Mouse (Mus musculus) c-Kit-negative CD71-positive TER-119-positive erythroid progenitor cells, embryonic 14.5 days (primary cell): Measurements from ENCODE around the gene Rabggta.

Experiments used
- DNase-seq: peaks from one replicate; pipeline ENCODE4 v3.0.0-alpha.2; 2013; ENCODE audit warnings: low read depth, low spot score

Rabggta gene

DNA sequence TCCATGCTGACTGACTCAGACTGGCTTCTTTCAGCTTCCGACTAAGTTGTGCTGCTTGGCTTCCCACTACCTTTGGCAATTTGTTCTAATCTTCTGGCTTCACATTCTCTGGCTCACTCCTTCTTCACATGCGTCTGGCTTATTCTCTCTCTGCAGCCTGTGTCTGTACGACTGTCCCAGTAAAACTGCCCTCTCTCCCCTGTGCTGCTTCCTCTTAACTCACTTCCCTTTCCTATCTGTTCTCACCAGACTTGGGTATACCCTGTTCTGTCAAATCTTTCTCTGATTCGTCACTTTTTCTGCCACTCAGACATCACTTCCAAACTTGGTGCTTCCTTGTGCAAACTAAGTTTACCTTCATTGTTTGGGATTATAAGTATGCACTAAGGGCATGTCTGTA, 24.8 kb downstream of the Rabggta start:
- DNase-seq, result no peak

DNA sequence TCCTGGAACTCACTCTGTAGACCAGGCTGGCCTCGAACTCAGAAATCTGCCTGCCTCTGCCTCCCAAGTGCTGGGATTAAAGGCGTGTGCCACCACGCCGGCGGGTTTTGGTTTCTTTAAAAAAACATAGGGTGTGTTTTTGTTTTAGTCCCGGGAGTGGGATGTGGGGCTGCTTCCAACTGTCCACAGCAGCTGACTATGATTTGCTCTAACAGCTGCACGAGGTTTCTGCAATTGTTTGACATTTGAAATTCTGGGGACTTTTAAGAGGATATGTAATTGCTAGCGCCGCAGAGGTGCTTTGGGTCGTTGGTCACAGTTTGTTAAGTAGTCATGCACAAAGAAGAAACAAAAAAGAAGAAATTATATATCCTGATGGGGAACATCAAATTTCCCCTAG, 32.6 kb downstream of the Rabggta start:
- DNase-seq, result no peak

DNA sequence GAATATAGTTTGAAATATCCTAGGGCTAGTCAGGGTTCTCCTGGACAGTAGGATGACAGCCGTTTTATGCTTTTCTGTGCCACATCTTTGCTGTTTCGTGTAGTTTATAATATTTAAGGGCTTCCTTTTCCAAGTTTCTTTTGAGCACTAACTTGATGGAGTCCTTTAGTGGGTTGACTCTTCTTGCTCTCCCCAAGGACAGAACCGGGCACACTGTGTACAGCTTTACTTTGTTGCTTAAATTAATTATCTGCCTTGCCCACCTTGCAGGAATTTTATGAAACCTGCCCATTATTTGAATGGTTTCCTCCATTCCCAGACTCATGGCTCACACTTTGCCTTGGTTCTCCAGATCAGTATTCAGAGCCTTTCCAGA, 40.0 kb downstream of the Rabggta start:
- DNase-seq, result no peak

DNA sequence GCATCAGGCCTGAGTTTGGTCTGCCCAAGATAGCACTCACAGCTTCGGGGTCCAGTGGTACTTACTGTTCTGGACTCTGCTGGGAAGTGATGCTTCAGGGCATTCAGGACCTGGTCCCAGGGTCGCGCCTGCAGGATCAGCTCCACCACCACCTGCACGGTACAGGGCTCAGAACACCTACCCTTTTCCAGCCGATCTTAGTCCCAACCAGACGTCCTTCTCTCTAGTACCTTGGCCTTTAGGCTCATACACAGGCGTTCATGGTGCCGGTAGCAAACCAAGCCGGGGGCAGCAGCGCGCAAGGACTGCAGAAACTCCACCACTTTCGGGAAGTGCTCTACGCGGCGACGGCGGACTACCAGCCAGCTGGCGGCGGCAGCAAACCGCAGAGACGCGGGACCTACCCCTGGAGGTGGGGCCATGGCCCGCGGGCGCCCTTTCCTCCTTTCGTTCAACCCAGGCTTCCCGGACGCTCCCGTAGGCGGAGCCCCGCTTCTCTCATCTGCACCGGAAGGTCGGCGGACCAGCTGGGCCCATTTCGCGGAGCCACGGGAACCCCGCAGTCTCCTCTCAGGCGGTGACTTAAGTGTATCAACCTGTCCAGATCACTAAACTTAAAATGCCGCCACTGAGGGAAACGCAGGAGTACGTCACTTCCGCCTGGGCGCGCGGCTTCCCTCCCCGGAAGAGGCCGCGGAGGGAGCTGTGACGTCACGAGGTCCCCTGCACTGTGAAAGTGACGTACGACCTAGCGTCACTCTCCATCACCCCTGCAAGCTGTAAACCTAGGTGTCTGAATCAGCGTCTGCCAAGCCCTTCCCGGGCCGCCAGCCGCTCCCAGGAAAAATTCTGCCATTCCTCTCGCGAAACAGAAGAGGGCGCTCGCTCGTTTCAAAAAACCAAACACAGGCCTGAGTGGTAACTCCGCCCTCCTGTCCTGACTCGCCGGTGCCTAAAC, 40.6 kb downstream of the Rabggta start, which contains the start of gene Tinf2:
Gene Tinf2 (minus strand): TSS at position 661 of the 958 bp plus-strand sequence.
- peak; percentile 93 for DNase-seq

DNA sequence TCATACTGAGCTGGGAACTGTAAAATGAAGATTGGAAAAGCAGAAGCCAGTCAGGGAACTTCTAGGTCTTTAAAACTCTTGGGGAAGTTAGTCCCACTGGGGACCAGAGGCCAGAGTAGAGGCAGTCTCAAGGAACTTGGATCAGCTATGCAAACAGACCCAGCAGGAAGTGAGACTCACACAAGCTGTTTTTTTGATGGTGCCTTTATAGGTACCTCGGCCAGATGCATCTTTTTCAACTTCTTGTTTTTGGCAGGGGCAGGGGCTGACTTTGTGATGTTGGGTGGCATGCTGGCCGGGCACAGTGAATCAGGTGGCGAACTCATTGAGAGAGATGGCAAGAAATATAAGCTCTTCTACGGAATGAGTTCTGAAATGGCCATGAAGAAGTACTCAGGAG, 44.4 kb downstream of the Rabggta start:
- DNase-seq, result no peak

DNA sequence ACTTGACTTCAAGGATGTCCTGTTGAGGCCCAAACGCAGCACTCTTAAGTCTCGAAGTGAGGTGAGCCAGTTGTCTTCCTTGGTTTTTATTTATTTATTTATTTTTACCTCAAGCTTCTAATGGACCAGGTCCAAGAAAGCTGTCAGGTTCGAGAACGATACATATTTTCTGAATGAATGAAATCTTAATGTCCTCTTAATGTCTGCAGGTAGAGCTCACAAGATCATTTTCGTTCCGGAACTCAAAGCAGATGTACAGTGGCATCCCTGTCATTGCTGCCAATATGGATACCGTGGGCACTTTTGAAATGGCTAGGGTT, 49.4 kb downstream of the Rabggta start:
- DNase-seq, result no peak

DNA sequence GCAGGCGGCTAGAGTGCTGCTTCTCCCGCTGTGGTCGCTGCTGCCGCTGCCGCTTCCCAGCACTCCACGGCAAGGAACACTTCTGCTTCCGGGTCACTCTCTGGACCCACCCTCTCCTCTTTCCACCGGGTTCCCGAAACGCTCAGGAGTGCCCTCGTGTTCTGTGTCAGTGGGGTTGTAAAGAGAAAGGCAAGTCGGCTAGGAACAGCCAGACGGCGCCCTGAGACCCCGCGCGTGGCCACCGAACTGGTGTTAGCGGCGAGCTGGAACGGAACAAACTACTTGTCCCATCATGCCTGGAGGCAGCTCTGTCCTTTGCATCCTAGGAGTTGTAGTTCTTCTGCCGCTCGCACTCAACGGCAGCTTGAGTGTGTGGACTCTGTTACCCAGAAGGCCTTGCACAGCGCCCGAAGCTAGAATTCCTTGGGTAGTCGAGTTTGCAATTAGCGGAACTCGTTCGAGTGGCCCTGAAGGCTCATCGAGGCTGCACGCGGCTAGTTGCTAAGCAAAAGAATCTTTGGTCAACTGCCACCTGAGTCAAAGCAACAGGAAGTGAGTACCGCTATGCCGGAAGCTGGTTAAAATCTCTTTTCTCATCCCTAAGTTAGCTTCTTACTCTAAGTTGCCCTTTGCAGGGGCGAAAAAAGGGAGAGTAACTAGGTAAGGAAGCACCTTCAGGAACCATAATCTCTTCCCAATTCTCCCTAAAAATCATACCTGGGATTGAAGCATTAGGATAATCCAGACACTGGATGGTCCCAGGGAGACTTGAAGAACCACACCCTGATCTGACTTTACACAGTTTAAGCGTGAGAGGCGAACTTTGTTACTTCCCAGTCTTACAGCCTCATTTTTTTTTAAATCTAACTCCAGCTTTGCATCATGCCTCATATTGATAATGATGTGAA, 50.0 kb downstream of the Rabggta start, which contains the start of the genes Gmpr2 and Nedd8:
Gene Gmpr2 (plus strand): TSS at position 109 of the 908 bp plus-strand sequence.
Gene Nedd8 (minus strand): TSS at position 292 of the 908 bp plus-strand sequence.
- DNase-seq, result peak; percentile 85

DNA sequence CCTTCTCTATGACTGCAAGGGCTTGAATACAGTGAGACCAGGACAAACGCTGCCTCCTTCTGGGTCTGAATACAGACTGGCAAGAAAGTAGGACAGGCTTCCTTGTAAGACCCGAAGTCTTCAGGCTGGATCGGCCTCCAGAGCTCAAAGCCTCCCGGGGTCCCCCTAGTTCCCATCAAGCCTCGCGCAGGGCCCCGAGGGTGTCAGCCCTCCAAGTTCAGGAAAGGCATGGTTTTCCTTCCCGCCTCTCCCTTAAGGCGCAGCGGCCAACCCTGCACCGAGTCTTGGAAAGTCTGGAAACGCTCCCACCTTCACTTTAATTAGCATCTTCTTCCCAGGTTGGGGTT, 50.6 kb downstream of the Rabggta start:
- DNase-seq, result no peak
